Mouse (Mus musculus) frontal cortex, postnatal 14 days (tissue): Measurements from ENCODE around the gene Tesc.

ENCODE experiments used
- DNase-seq, 2 experiments: peaks; one replicate each; pipeline ENCODE4 v3.0.0; 2022; ENCODE audit warnings: low spot score in 2 of 2

The Tesc gene

DNA sequence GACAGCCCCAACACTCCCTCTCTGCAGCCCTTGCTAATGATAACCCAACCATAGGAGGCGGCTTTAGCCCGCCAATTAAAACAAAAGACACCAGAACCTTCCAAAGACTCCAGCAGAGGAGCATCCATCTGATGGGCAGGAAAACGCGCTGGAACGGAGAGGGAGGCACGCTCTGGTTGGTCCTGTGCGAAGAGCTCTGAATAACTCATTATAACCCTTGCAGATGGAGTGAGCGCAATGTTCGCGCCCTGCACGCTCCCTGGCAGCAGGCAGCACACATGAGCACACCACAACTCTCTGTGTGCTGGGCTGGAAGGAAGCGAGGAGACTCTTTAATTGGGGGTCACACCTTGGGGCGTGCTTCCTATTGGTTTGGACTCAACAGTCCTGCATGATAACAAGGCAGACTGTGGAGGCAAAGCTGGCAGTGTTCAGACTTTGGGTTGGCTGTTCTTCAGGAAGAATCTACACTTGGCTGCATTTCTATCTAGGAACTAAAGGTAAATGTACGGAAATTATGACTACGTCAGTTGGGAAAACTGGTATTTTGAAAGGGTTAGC lies 45.8 kb downstream of the Tesc start:
- no peak for DNase-seq

DNA sequence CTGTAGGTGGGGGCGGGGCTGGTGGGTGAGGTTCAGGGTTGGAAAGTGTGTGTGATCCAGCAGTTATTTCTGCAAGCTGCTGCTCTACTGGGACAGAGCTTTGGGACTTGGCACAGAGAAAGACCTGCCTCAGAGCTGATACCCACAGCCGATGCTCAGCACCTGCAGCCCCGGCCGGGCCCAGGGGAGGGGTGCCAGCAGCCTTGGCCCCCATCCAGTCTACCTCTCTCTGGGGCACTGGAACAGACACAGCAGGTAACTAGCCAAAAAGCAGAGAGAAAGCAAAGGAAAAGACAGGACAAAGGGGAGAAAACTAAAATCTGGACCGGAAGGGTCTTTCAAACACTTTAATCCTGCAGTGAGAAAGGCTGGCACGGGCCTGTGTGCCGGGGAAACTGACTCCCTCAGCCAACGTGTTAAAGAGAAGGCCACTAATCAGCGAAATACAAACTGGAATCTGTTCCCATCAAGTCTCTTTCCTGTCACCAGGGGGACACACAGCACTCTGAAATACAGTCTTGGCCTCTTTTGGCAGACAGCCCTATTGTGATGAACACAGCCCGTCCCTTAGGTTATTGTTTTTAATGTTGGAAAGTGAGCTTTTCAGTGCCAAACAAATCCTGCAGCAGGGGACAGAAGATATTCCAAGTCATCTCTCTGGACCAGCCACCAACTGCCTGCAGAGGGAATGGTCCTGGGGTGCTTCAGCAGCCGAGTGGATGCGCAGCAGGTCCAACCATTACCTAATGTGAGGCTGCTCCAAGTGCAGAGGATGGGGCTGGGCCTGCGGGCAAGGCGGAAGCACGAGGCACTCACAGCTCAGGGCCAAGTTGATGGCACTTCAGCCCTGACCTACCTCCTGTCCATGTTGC lies 49.4 kb downstream of the Tesc start:
- DNase-seq, result no peak

DNA sequence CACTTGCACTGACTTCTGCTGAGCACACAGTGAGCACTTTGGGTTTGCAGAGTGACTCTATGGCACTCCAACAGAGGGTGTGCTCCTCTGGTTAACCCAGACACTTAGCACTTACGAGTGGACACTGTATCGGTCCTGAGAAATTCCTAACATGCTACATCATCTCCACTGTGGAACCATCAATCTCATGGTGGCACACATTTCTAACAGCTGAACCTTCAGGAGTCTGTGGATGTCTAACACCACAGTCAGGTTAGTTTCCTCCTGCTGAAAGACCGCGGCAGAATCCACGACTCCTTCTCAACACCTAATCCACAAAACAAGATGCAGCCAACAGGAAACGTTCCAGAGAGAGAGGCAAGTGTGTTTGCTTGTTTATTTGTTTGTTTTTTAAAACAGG lies 51.0 kb downstream of the Tesc start:
- DNase-seq, result no peak

DNA sequence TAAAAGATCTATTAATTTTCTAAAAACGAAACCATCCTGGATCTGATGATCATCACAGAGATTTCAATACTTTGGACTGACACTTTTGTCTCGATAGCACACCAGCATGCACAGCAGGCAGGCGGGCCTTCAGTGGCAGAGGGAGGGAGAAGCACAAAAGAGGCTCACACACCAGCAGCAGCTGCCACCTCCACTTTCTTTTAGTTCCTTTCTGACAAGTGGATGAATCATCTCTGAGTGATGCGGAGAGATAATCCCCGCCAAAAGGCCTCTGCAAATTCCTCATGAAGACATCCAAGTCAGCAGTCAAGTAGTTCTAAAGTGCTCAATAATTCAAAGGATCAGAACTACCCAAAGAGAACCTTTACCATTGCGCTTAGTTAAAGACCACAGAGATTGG lies 51.8 kb downstream of the Tesc start:
- DNase-seq, result no peak

DNA sequence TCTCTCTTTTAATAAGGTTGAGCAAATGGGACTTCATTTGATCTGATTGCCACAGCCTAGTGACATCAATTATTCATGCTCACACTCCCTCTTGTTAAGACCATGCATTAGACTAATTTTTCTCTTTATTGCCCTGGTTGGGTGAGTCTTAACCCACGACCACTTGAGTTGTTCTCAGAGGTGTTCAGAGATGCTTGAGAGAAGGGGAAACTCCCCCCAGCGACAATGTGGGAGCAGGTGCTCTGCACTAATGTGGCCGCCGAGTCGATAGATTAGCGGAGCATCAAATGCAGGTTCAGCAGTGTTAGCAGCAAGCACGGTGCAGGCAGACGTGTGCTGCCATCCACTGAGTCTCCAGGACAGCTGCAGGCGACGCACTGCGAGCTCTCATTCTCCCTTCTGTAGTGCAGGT lies 52.3 kb downstream of the Tesc start:
- DNase-seq, result no peak

DNA sequence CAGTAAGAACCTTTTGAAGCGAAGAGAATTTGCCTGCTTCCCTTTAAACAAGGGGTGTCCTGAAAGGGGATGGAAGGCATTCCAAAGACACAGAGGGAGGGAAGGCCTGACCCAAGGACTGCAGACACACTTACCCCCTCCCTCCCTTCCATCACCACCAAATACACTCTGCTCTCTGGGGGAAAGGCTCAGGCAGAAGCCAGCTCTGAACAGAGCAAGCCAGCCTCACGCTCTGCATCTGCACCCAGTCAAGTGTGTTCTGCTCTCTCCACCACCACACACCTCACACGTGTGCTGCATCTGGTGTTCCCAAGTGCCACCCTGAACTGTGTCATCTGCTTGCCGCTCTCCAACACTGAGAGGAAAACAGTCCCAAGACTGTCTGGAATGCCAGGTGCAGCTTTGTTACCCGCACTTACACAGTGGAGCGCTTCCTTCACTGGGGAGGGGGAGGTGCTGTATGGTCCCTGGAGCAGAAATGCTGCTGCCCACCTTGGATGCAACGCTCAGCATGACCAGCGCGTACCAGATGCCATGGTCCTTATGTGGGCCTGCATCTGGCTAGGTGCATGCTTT lies 53.9 kb downstream of the Tesc start:
- DNase-seq, result no peak

DNA sequence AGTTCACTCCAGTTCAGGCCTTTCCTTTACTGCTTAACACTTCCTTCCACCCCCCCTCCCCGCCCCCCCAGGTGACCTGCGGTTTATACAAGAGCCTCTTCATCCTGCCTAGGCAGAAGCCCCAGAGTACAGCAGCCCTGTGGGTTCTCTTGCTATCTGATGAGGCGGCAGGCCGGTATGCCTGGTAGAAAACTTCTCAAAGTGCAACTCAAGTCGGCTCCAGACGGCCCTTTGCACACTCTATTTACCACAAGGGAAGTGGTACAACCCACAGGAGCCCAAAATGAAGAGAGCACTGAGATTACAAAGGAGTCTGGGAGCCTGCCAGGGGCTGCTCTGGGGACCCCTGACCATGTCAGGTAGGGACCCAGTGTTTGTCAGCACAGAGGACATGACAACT lies 54.5 kb downstream of the Tesc start:
- no peak for DNase-seq

DNA sequence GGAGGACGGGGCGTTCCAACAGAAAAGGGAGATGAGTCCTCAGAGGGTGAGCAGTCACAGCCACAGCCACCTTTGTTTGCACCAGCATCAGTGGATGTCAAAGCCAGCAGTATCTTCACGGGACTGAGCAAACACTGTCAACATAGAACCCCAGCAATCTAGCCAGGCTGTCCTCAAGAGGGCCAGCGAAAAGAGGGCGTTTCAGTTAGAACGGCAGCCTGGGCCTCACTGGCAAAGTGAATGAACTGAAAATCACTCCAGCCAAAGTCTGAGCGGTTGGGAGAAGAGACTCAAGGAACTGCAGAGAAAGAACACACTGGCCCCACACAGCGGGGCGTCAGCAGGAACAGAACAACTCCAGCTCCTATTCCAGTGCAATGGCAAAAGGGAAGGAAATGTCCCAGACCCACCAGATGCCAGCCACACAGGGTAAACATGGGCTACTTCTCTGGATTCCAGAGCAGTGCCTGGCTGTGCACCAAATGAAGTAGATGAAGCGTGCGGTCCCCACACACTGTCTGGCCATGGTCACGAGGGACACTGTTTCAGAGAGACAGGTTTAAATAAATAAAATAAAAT lies 55.6 kb downstream of the Tesc start:
- no peak for DNase-seq

DNA sequence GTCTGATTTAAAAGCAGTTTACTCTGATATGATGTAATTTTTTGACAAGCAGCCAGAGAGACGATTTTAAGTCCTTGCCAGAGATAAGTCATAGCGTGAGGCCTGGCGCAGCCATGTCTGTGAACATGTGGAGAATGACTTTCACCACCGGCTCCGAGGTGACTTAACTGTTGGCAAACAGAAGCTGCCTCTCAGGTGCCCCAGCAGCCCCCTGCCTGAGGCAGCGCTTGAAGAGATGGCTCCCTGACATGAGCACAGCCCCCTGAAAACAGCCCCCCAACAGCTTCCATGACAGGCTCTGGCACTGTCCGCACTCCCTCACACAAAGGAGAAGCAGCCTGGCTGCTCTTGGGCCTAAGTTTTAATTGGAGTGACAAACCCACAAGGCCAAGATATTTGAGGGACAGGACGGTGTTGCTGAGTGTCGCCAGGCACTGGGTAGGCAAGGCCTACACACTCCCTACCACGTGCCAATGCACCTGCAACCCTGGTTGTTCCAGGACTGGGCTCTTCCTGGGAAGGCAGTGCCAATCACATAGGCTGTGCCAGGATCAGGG lies 56.7 kb downstream of the Tesc start:
- no peak for DNase-seq

DNA sequence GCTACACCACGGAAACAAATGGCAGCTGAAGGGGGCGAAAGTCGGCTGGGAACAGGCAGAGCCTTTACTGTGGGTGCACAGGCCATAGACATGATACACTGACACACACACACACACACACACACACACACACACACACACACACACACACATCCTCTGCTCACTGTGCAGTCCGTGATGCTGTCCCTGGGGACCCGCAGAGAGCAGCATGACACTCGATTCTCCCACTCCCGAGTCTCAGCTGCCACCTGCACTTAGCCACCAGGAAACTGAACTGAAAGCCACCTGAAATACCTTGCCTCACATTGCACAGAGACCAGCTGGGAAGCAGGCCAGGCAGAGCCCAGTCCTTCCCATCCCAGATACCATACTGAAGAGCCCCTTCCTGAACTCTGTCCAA lies 57.8 kb downstream of the Tesc start:
- no peak for DNase-seq

DNA sequence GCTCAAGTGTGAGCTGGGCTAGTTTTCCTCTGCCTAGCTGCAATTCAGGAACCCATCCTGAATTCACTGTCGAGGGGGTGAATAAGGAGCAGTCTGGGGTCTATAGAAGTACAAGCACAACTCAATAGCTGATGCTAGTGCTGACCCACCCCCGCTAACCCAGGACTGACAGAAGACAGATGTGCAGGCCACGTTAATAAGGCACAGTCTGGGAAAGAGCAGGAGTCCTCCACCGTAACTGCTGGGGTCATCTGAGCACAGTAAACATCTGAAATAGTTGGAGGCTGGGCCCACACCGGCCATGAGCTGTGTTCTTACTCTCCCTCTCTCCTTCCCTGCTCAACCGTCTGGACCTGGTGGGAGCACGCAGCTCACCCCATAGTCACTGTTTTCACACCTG lies 59.4 kb downstream of the Tesc start:
- no peak for DNase-seq

DNA sequence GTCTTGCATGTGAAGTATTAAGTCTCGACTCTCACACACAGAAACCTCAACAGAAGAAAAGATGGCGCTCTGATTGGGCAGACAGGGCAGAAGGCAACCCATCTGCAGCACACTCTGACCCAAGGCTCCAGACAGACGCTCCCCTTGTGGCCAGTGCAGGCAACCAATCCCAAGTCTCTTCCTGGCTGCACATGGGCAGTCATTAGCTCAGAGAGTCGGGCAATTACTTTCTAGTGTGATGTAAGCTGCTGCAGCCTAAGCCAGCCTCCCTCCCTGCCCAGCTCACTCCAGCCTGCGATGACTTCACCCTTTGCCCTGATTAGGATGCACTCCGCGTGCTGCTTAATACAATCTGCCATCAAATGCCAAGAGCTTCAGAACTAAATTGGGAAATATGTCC lies 61.6 kb downstream of the Tesc start:
- no peak for DNase-seq

DNA sequence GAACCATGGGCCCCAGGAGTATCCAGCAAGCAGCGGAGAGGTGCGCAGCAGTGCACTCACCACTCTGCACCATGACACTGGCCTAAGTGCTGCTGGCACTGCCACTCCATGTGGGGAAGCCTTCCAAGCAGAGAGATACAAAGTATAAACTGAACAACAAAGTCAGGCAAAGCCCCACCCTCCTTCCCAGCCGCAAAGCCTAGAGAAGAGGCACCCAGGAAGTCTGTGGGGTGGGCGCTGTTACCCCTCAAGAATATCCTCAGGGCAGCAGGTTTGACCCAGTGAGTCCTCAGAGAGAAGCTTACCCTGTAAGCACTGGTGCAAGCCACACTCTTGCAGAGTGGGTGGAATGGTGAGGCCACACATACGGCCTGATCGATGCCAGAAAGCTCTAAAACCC lies 62.6 kb downstream of the Tesc start:
- no peak for DNase-seq

DNA sequence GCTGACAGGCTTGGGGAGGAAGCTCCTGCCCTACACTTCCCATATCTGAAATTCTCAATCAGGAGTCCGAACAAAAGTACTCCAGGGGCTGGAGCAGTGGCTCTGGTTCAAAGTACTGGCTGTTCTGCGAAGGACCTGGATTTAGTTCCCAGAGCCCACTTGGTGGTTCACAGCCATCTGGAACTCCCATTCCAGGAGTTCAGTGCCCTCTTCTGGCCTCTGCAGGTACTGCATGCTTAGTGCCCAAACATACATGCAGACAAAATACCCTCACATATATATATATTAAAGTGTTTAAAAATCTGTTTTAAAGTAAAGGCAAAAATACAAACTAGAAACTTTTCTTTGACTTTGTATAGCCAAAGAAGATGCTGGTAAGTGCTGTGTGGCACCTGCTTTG lies 63.3 kb downstream of the Tesc start:
- no peak for DNase-seq

DNA sequence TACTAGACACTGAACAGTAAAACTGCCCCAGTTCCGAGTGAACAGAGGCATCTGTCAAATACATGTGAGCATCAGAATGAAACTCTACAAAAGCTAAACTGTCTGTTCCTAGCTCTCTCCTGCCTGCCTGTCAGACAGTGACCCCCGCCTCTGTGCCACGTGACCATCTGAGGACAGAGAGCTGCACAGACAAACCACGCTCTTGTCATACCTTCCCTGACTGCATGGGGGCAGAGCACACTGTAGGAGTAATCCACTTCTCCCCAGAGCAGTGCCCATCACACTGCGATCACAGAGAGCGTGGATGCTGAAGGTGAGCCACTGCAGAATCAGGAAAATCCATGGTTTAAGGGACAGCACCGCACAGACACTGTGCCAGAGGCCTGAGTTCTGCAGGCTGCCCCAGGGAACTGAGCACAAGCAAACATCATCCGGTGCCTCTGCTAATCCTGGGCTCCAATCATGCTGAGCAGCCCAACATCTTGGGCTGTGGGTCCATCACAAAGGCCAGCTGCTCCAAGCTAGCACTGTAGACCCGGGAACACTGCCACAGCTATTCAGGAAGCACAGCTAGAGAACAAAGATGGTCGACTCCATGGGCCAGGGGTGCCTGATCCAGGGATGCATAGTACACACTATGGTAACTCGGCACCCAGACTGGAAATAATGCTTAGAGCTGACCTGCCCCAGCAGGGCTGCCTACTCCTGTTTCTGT lies 65.9 kb downstream of the Tesc start:
- no peak for DNase-seq

DNA sequence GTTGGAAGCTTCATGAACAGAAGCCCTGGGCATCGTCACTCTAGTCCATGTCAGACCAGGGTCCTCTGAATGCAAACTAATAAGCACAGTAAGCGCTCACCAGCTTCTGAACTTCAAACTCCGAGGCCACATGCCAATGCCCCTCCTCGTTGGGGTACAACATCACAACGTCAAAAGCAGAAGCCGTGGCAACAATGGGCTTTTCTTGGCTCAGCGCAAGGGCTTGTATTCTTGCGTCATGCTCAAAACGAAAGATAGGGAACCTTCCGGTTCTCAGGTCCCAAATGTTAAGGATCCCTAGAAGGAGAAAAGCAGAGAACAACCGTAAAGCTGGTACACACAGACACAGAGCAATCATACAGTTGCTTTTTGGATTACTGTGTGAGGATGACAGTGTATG lies 67.9 kb downstream of the Tesc start:
- DNase-seq, result no peak

DNA sequence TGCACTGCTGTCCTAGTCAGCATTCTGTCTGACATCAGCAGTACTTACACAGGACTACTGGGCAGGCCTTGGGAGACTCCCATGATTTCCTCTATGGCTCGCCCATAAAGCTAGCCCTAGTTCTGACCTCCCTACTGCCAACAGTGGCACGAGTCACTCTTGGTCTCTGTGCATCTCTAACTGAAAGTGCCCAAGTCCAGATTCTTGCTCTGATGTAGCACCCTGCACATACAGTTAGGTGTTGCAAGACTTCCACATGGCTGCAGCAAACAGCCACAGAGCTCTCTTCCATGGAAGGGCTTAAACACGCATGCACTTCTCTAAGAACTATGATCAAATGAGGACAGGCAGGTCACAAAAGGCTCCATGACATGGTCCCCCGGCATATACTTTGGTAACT lies 68.3 kb downstream of the Tesc start:
- DNase-seq, result no peak

DNA sequence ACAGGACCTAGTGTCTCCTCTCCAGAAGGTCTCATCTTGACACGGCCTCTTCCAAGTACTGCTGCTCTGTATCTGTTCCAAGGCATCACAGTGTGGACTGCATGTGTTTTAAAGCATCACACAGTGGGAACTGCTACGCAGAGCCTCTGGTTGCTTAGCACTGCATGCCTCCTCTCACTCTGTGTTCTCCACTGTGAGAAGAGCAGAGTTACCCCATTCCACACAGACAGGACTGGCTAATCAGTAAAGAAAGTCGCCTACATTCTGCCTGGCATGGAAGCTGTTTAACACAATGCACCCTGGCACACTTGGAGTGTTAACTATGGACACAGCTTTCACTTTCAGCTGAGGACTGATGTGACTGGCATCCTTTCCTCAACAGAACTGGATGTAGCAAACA lies 68.8 kb downstream of the Tesc start:
- DNase-seq, result no peak

DNA sequence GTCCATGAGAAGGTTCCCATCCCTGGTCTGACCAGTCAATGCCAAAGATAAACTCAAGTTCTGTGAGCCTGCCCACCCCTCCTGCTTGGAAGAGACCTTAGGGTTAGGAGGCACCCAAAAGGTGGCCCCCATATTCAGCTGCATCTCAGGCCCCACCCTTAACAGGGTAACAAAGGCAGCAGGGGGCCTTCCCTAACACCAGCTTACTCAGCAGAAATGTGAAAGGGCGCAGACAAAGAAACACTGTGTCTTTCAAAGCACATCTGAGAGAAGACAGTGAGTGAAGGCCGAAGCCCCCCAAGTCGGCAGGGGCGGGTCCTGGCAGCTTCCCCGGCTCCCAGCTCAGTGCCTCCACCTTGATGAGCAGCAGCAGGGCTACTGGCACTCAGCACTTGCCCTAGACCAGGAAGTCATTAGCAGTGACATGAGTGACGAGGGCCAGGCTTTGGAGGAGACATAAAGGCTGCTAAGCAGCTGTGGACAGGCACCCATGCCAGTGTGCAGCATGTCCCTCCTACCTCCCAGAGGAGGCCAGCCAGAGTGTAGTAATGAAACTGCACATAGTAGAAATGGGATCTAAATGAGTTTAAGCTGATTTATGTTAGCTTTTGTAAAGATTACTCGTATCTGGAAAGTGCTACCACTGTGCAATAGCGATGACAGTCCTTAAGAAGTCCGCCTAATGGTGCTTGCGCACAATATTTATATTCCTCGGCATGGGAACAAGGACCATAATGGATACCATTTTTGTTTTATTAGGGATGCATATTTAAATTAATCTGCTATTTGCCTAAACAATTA lies 71.7 kb downstream of the Tesc start:
- DNase-seq, result no peak

DNA sequence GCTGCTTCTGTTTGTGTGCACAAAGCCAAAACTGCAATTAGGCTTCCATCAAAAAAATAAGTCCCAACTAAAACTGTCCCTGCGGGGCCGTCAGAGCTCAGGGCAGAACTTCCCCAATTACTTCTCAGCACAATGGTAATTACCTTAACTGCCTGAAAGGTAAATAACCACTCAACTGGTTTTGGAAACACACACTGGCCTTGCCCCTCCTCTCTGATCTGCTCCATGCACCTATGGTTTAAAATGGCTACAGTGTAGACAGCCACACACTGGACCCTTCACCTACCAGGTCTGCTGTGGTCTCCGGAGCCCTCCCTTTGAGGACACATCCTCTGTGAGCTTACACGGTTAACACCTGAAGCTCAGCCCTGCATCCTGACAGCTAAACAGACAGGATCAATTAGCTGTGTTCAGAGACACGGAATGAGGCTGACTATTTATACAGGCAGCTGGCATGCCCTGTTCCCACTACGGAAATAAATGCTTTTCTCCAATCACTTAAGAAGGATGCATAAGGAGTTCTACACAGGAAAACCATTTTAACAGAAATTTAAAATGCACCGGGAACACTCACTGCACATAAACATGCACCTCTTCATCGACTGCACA lies 72.4 kb downstream of the Tesc start:
- DNase-seq, result no peak

DNA sequence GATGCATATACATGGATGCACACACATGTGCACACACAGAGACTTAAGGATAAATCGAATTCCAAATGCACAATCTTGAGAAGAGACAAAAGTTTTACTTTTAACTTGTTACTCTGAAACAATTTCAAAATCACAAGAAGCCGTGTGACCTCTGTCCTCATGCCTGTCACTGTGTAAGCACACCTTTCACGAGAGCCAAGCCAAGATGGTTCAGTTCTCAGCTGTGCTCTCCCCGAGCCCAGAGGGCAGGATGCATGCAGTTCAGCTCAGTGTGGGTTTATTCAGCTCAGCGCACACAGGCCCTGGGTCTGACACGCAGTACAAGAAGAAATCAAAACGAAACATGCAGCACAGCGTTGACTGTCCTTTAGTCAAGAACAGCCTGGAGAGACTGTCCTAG lies 78.0 kb downstream of the Tesc start:
- DNase-seq, result no peak
